Mouse (Mus musculus): Measurements from ENCODE around the gene Itpr3.

DNA sequence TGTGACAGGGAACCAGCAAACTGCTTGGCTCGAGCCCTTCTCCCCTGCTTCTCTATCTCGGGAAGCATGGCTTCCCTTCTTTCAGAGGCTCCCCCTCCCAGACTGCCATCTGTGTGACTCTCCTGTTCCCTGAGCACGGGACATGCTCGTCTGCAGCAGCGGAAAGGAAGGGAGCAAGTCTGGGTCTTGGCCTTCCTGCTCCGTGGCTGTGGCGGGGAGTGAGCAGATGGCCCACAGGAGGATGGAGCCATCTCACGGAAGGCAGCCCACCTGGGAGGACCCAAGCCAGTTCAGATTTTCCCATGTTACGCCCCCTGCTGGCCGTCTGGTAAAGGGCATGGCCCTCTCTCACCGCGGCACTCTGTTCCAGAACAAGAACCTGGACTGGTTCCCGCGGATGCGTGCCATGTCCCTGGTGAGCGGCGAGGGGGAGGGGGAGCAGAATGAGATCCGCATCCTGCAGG is 63.5 kb downstream of the Itpr3 start:
- TF ChIP-seq POLR2A (IDR thresholded peaks at IDR 0.05; ENCODE audit: extremely low read depth, insufficient read depth, low read length), result no peak
- peak; percentile 60 for TF ChIP-seq CTCF (IDR thresholded peaks at IDR 0.05; ENCODE audit: low read depth, low read length)
